Mouse (Mus musculus) limb, embryonic 15.5 days (tissue): Measurements from ENCODE around the gene Fam196b. TPM values are rescaled to one million over a fixed set of nuclear protein-coding genes. Genes with fewer than 3 reads are reported as not detected.

Source experiments
- ATAC-seq: fragments of 200-750 bp; cut with Nextera tagmentation; 2 replicates; pipeline ENCODE4 v1.8.0; 2017; ENCODE audit warnings: low read depth, moderate TSS enrichment; ENCODE audit not compliant: insufficient number of reproducible peaks, low FRiP score, low TSS enrichment
- H3K27ac ChIP-seq: fragments of 300-500 bp; sonication (generic); 2 replicates; pipeline ENCODE4 v1.5.1; 2015; ENCODE audit warnings: moderate library complexity, mild to moderate bottlenecking, inconsistent platforms
- H3K27me3 ChIP-seq: fragments of 300-500 bp; sonication (generic); 2 replicates; pipeline ENCODE4 v1.6.1; 2015; ENCODE audit warnings: inconsistent platforms
- H3K36me3 ChIP-seq: fragments of 300-500 bp; sonication (generic); 2 replicates; pipeline ENCODE4 v1.6.1; 2015; ENCODE audit warnings: inconsistent platforms
- H3K4me1 ChIP-seq: fragments of 300-500 bp; sonication (generic); 2 replicates; pipeline ENCODE4 v1.6.1; 2015; ENCODE audit warnings: inconsistent platforms
- H3K4me2 ChIP-seq: fragments of 300-500 bp; sonication (generic); 2 replicates; pipeline ENCODE4 v1.6.1; 2015; ENCODE audit warnings: mild to moderate bottlenecking, inconsistent platforms
- H3K4me3 ChIP-seq: fragments of 300-500 bp; sonication (generic); 2 replicates; pipeline ENCODE4 v1.5.1; 2015; ENCODE audit warnings: mild to moderate bottlenecking, inconsistent platforms
- H3K9ac ChIP-seq: fragments of 300-500 bp; sonication (generic); 2 replicates; pipeline ENCODE4 v1.6.1; 2015; ENCODE audit warnings: inconsistent platforms
- H3K9me3 ChIP-seq: fragments of 300-500 bp; sonication (generic); 2 replicates; pipeline ENCODE4 v1.6.1; 2016; ENCODE audit warnings: inconsistent platforms
- WGBS: fragments of 180-500 bp; shearing (Covaris S2); methylation state at CpG from one replicate; pipeline ENCODE4 v1.1.7; 2015; 5-methylcytosine and 5-hydroxymethylcytosine counted together
- polyA plus RNA-seq: library from polyadenylated mRNA; unstranded; fragments of >200 nt; fragmentation: Nextera tagmentation; extraction: Ambion mirVana; gene quantifications from 2 replicates; pipeline ENCODE4 v1.2.1, GENCODE M21; 2015

Fam196b gene
- polyA plus RNA-seq, 1 experiment from 2014 or later = 0.88 TPM

- Histone ChIP-seq H3K4me1 (no peaks in the 10 kb centered on the region), H3K36me3 (no peaks in the 10 kb centered on the region), H3K9ac (no peak overlapping the region), H3K4me3 (no peak overlapping the region), H3K27me3 (no peaks in the 10 kb centered on the region), H3K9me3 (no peaks in the 10 kb centered on the region), H3K27ac (no peak overlapping the region), H3K4me2 (no peak overlapping the region)
- ATAC-seq = no peak
- 39% methylated on average over 1 of the region's 1 CpGs for WGBS
Measured at GRCm38 (mm10) chr11:34385001-34385688, 70.5 kb downstream of the Fam196b start.

GRCm38 (mm10) chr11:34389261-34390116 is 74.9 kb downstream of the Fam196b start:
- 77% methylated on average over 6 of the region's 6 CpGs for WGBS
- H3K9me3 ChIP-seq = no peaks in the 10 kb centered on the region
- H3K4me2 ChIP-seq = no peak overlapping the region

GRCm38 (mm10) chr11:34392105-34392504 is 77.5 kb downstream of the Fam196b start:
- Histone ChIP-seq H3K4me3 (no peak overlapping the region), H3K4me2 (no peak overlapping the region), H3K27me3 (no peaks in the 10 kb centered on the region), H3K9ac (no peak overlapping the region), H3K36me3 (no peaks in the 10 kb centered on the region), H3K9me3 (no peaks in the 10 kb centered on the region), H3K4me1 (no peaks in the 10 kb centered on the region), H3K27ac (no peak overlapping the region)
- no peak for ATAC-seq
- 42% methylated on average over 4 of the region's 4 CpGs for WGBS

More at GRCm38 (mm10) chr11:34389261-34390116, 74.9 kb downstream of the Fam196b start:
- H3K27ac ChIP-seq = no peak overlapping the region
- ATAC-seq = no peak
- H3K9ac ChIP-seq = no peak overlapping the region
- H3K36me3 ChIP-seq = no peaks in the 10 kb centered on the region
- no peaks in the 10 kb centered on the region for H3K4me1 ChIP-seq
- no peaks in the 10 kb centered on the region for H3K27me3 ChIP-seq
- H3K4me3 ChIP-seq = no peak overlapping the region

- Histone ChIP-seq H3K36me3 (no peaks in the 10 kb centered on the region), H3K9ac (no peak overlapping the region), H3K4me1 (no peaks in the 10 kb centered on the region), H3K9me3 (no peaks in the 10 kb centered on the region), H3K4me2 (no peak overlapping the region), H3K27ac (no peak overlapping the region), H3K27me3 (no peaks in the 10 kb centered on the region), H3K4me3 (no peak overlapping the region)
- 69% methylated on average over 3 of the region's 3 CpGs for WGBS
- no peak for ATAC-seq
Measured at GRCm38 (mm10) chr11:34395802-34396201, 81.2 kb downstream of the Fam196b start.

- Histone ChIP-seq H3K4me2 (no peak overlapping the region), H3K9ac (no peak overlapping the region), H3K27me3 (no peaks in the 10 kb centered on the region), H3K27ac (no peak overlapping the region), H3K9me3 (no peaks in the 10 kb centered on the region), H3K4me3 (no peak overlapping the region), H3K4me1 (no peaks in the 10 kb centered on the region), H3K36me3 (no peaks in the 10 kb centered on the region)
- 90% methylated on average over 5 of the region's 5 CpGs for WGBS
- no peak for ATAC-seq
Measured at GRCm38 (mm10) chr11:34397661-34398060, 83.0 kb downstream of the Fam196b start.

GRCm38 (mm10) chr11:34398555-34398954 is 83.9 kb downstream of the Fam196b start:
- Histone ChIP-seq H3K36me3 (no peaks in the 10 kb centered on the region), H3K9ac (no peak overlapping the region), H3K27me3 (no peaks in the 10 kb centered on the region), H3K4me3 (no peak overlapping the region), H3K4me2 (no peak overlapping the region), H3K9me3 (no peaks in the 10 kb centered on the region), H3K4me1 (no peaks in the 10 kb centered on the region), H3K27ac (no peak overlapping the region)
- no peak for ATAC-seq
- WGBS = 80% methylated on average over 2 of the region's 2 CpGs

- Histone ChIP-seq H3K4me1 (no peaks in the 10 kb centered on the region), H3K27me3 (no peaks in the 10 kb centered on the region), H3K4me3 (no peak overlapping the region), H3K4me2 (no peak overlapping the region), H3K27ac (no peak overlapping the region), H3K36me3 (no peaks in the 10 kb centered on the region), H3K9ac (no peak overlapping the region), H3K9me3 (no peaks in the 10 kb centered on the region)
- ATAC-seq = no peak
- 79% methylated on average over 8 of the region's 8 CpGs for WGBS
Measured at GRCm38 (mm10) chr11:34401343-34401742, 86.7 kb downstream of the Fam196b start.

GRCm38 (mm10) chr11:34405311-34405710 is 90.7 kb downstream of the Fam196b start:
- 83% methylated on average over 1 of the region's 1 CpGs for WGBS

GRCm38 (mm10) chr11:34406309-34406708 is 91.7 kb downstream of the Fam196b start:
- H3K27me3 ChIP-seq = no peaks in the 10 kb centered on the region
- H3K9me3 ChIP-seq = no peaks in the 10 kb centered on the region
- no peaks in the 10 kb centered on the region for H3K4me1 ChIP-seq
- H3K4me3 ChIP-seq = no peak overlapping the region
- no peak overlapping the region for H3K4me2 ChIP-seq
- H3K9ac ChIP-seq = no peak overlapping the region
- no peak overlapping the region for H3K27ac ChIP-seq
- ATAC-seq = no peak
- 64% methylated on average over 8 of the region's 8 CpGs for WGBS
- no peaks in the 10 kb centered on the region for H3K36me3 ChIP-seq

More at GRCm38 (mm10) chr11:34405311-34405710, 90.7 kb downstream of the Fam196b start:
- Histone ChIP-seq H3K4me1 (no peaks in the 10 kb centered on the region), H3K4me2 (no peak overlapping the region), H3K27me3 (no peaks in the 10 kb centered on the region), H3K36me3 (no peaks in the 10 kb centered on the region), H3K27ac (no peak overlapping the region), H3K9me3 (no peaks in the 10 kb centered on the region), H3K4me3 (no peak overlapping the region), H3K9ac (no peak overlapping the region)
- ATAC-seq = no peak

GRCm38 (mm10) chr11:34406850-34407249 is 92.2 kb downstream of the Fam196b start:
- H3K4me3 ChIP-seq = no peak overlapping the region
- H3K4me2 ChIP-seq = no peak overlapping the region
- WGBS = 46% methylated on average over 5 of the region's 5 CpGs
- H3K9ac ChIP-seq = no peak overlapping the region
- H3K4me1 ChIP-seq = no peaks in the 10 kb centered on the region
- H3K9me3 ChIP-seq = no peaks in the 10 kb centered on the region
- no peaks in the 10 kb centered on the region for H3K36me3 ChIP-seq
- H3K27me3 ChIP-seq = no peaks in the 10 kb centered on the region
- H3K27ac ChIP-seq = no peak overlapping the region
- no peak for ATAC-seq

- Histone ChIP-seq H3K27me3 (no peaks in the 10 kb centered on the region), H3K27ac (no peak overlapping the region), H3K9ac (no peak overlapping the region), H3K4me3 (no peak overlapping the region), H3K4me2 (no peak overlapping the region), H3K4me1 (no peaks in the 10 kb centered on the region), H3K9me3 (no peaks in the 10 kb centered on the region), H3K36me3 (no peaks in the 10 kb centered on the region)
- ATAC-seq = no peak
- 47% methylated on average over 9 of the region's 9 CpGs for WGBS
Measured at GRCm38 (mm10) chr11:34415884-34416618, 101.4 kb downstream of the Fam196b start.

- 75% methylated on average over 3 of the region's 3 CpGs for WGBS
- H3K27ac ChIP-seq = no peak overlapping the region
- no peaks in the 10 kb centered on the region for H3K27me3 ChIP-seq
- H3K4me1 ChIP-seq = no peaks in the 10 kb centered on the region
- H3K9me3 ChIP-seq = no peaks in the 10 kb centered on the region
- H3K36me3 ChIP-seq = no peaks in the 10 kb centered on the region
- no peak overlapping the region for H3K4me2 ChIP-seq
- ATAC-seq = no peak
- H3K9ac ChIP-seq = no peak overlapping the region
- no peak overlapping the region for H3K4me3 ChIP-seq
Measured at GRCm38 (mm10) chr11:34416619-34416979, 102.0 kb downstream of the Fam196b start.
